Mouse (Mus musculus) midbrain, embryonic 10.5 days (tissue): ENCODE data around the gene Rabggta. TPM values are rescaled to one million over a fixed set of nuclear protein-coding genes. Genes with fewer than 3 reads are reported as not detected.

Source experiments
- DNase-seq: peaks from one replicate; pipeline ENCODE4 v3.0.0-alpha.2; 2017; ENCODE audit warnings: low spot score
- H3K27ac ChIP-seq: fragments of 300-500 bp; sonication (generic); replicated peaks from 2 replicates; pipeline ENCODE4 v1.5.1; 2016; ENCODE audit warnings: mild to moderate bottlenecking
- H3K27me3 ChIP-seq: fragments of 300-500 bp; sonication (generic); 2 replicates; pipeline ENCODE4 v1.6.1; 2016; ENCODE audit warnings: low read depth, mild to moderate bottlenecking; ENCODE audit not compliant: poor library complexity, severe bottlenecking
- H3K36me3 ChIP-seq: fragments of 300-500 bp; sonication (generic); 2 replicates; pipeline ENCODE4 v1.6.1; 2016; ENCODE audit warnings: mild to moderate bottlenecking, moderate library complexity
- H3K4me1 ChIP-seq: fragments of 300-500 bp; sonication (generic); 2 replicates; pipeline ENCODE4 v1.6.1; 2016
- H3K4me3 ChIP-seq: fragments of 300-500 bp; sonication (generic); 2 replicates; pipeline ENCODE4 v1.5.1; 2016; ENCODE audit warnings: mild to moderate bottlenecking, moderate library complexity
- H3K9me3 ChIP-seq: fragments of 300-500 bp; sonication (generic); replicated peaks from 2 replicates; pipeline ENCODE4 v1.6.1; 2016; ENCODE audit warnings: mild to moderate bottlenecking
- WGBS: fragments of 180-500 bp; shearing (Covaris S2); methylation state at CpG from one replicate; pipeline ENCODE4 v1.1.7; 2016; 5-methylcytosine and 5-hydroxymethylcytosine counted together
- polyA plus RNA-seq: library from polyadenylated mRNA; unstranded; fragments of >200 nt; fragmentation: Nextera tagmentation; extraction: Ambion mirVana; gene quantifications from 2 replicates; pipeline ENCODE4 v1.2.1, GENCODE M21; 2016

The Rabggta gene
- polyA plus RNA-seq, 1 experiment from 2014 or later: 30.1 TPM

DNA sequence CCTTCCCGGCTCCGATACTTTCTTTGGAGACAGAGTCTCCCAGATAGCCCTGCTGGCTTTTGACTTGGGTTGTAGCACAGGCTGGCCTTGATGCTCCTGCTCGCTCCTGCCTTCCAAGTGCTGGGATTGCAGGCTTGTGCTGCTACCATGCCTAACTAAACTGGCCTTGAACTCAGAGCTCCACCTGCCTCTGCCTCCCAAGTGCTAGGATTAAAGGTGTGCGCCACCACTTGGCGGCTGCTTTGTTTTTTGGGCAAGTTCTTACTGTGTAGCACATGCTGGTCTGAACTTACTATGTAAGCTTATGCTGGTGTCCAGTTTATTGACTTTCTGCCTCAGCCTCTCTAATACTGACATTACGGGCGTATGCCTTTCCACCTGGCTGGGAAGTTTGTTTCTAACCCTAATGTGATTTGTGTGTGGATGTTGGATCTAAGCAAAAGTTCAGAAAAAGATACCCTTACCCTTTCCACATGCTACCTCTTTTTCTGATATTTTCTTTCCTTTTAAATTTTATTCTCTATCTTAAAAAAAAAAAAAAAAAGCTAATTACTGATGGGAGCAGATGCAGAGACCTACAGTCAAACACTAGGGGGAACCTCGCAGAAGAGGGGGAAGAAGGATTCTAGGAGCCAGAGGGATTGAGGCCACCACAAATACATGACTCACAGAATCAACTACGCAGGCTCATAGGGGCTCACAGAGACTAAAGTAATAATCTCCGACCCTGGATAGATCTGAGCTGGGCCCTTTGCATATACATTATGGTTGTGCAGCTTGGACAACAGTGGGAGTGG is 25.2 kb upstream of the Rabggta start:
- no peaks in the 10 kb centered on the region for H3K9me3 ChIP-seq
- no peaks in the 10 kb centered on the region for H3K27me3 ChIP-seq
- H3K4me1 ChIP-seq: peaks cover 39% of the 10 kb centered on the region
- peaks cover 48% of the 10 kb centered on the region for H3K36me3 ChIP-seq
- H3K4me3 ChIP-seq: peak overlapping the region; percentile 90
- no peak overlapping the region for H3K27ac ChIP-seq
- 94% methylated on average over 10 of the region's 10 CpGs for WGBS
- no peak for DNase-seq

DNA sequence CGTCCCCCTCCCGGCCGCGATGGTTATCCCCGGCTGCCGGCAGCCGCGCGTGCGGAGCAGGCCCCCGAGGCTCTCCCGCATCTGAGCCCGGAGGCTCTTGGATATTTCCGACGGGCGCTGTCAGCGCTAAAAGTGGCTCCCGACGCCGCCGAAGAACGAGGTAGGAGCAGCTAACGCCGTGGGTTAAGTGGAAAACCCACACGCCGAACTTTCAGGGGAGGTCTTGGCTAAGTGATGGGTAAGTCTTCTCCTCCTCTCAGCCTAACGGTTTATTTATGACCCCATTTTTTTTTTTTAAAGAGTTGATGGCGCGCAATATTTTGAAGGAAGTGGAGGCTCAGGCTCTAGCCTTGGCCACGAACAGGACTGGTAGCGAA is 23.8 kb upstream of the Rabggta start:
- Histone ChIP-seq H3K4me3 (peak overlapping the region; percentile 90), H3K36me3 (peaks cover 39% of the 10 kb centered on the region), H3K4me1 (peaks cover 39% of the 10 kb centered on the region), H3K27me3 (no peaks in the 10 kb centered on the region), H3K9me3 (no peaks in the 10 kb centered on the region), H3K27ac (peak overlapping the region; percentile 86)
- no peak for DNase-seq
- under 1% methylated on average over 31 of the region's 31 CpGs for WGBS

DNA sequence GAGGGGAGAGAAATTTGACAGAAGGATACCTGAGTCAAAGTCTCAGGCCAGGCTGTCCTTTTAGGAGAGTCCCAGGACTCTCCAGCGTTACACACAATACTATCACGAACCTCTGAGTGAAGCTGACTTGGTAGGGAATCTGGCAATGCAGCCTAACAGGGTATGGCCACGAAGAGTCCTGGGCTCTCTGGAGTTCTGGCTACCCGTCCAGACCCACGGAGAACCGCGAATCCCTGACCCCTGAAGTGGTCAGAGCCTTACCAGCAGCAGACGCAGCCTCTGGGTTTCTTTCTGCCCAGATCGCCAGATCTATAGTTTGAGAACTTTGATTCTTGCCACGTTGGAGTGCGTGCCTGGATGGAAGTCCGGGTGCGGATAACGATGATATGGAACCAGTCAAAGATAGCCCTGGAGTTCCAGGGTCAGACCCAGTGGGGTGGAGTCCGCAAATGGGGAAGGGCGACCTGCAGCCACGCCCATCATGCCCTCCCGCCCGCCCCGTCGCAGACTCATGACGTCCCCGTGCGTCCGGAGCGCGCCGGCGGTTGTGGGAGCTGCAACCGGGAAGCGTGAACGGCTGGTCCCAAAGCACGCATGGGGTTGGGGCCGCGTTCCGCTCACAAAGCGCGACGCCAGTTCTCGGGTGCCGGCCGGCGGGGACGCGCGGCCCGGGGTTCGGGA is 23.3 kb upstream of the Rabggta start, which contains the start of the genes Dhrs1 and Nop9:
Dhrs1 (minus strand) TSS at position 511 of the 681 bp plus-strand sequence.
Nop9 (plus strand) TSS at position 514 of the 681 bp plus-strand sequence.
- Histone ChIP-seq H3K4me3 (peak within 1 kb of the TSS; percentile 90), H3K4me1 (peaks cover 39% of the 10 kb centered on the region), H3K27ac (peak within 1 kb of the TSS; percentile 86), H3K36me3 (peaks cover 39% of the 10 kb centered on the region), H3K9me3 (no peaks in the 10 kb centered on the region), H3K27me3 (no peaks in the 10 kb centered on the region)
- 2% methylated on average over 48 of the region's 48 CpGs for WGBS
- DNase-seq: peak; percentile 94

DNA sequence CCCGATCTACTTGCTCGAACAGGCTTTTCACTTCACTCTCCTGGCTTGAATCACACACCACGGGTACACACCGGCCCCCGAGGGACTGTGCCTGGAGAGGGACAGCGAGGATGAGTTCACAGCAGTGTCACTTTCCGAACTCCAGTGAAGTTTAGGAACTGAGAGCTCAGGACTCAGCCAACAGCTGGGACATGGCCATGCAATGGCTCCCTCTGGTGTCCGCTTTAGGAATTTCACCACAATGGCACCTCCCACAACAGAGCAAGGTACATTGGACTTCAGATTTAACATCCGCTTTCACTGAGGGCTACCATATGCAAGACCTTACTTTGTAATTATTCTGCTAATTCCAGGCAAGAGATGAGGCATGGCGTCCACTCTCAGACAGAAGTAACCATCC is 21.6 kb upstream of the Rabggta start:
- DNase-seq: peak; percentile 83
- Histone ChIP-seq H3K9me3 (no peaks in the 10 kb centered on the region), H3K36me3 (peaks cover 40% of the 10 kb centered on the region), H3K4me1 (peaks cover 39% of the 10 kb centered on the region), H3K27ac (no peak overlapping the region), H3K4me3 (peak overlapping the region; percentile 90; the same call in 1 of the 2 replicates), H3K27me3 (no peaks in the 10 kb centered on the region)
- WGBS: 24% methylated on average over 10 of the region's 10 CpGs

DNA sequence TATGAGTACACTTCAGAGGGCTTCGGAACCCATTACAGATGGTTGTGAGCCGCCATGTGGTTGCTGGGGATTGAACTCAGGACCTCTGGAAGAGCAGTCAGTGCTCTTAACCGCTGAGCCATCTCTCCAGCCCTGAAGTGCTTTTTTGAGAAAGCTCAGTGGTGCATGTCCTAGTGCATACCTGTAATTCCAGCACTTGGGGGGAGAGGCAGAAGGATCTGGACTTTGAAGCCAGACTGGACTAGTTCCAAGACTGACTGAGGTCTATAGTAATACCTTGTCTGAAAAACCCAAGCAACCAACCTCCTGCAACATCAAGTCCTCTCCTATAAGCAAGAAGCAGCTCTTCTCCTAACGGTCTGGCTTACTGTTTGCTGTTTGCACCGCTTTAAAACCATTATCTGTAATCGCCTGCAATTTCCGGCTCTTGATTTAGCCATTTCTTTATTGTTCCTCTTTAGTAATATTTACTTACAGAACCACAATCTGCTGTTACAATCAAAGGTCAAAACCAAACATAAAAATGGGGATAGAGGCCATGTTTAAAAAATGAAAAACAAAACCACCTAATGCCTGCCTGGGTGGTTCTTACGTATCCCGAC is 15.1 kb upstream of the Rabggta start:
- Histone ChIP-seq H3K9me3 (no peaks in the 10 kb centered on the region), H3K27me3 (no peaks in the 10 kb centered on the region), H3K4me1 (no peaks in the 10 kb centered on the region), H3K4me3 (no peak overlapping the region), H3K27ac (no peak overlapping the region), H3K36me3 (peaks cover 37% of the 10 kb centered on the region)
- WGBS: 89% methylated on average over 9 of the region's 9 CpGs
- no peak for DNase-seq

GRCm38 (mm10) chr14:55735758-55736157 is 13.7 kb upstream of the Rabggta start:
- peaks cover 31% of the 10 kb centered on the region for H3K36me3 ChIP-seq
- H3K27me3 ChIP-seq: no peaks in the 10 kb centered on the region
- no peaks in the 10 kb centered on the region for H3K9me3 ChIP-seq
- no peak overlapping the region for H3K27ac ChIP-seq
- WGBS: 89% methylated on average over 4 of the region's 4 CpGs
- H3K4me1 ChIP-seq: no peaks in the 10 kb centered on the region
- no peak overlapping the region for H3K4me3 ChIP-seq
- no peak for DNase-seq

DNA sequence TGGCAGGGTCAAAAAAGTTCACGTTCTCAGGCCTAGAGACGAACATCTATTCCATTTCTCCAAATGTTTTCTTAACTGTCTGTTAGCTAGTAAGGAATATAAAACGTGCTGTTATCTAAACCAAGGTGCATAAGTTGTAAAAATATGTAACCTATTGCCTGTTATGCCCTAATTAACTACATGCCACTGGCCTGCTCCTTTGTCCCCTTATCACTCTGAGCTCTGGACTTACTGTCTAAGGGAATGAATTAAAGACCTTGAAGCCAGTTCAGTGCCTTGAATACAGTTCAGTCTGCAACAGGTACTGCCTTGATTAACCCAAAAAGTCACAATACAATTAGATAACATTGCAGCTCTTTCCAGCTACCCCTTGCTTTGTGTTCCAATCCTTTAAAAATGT is 13.3 kb upstream of the Rabggta start:
- Histone ChIP-seq H3K27me3 (no peaks in the 10 kb centered on the region), H3K36me3 (peaks cover 27% of the 10 kb centered on the region), H3K27ac (no peak overlapping the region), H3K9me3 (no peaks in the 10 kb centered on the region), H3K4me1 (no peaks in the 10 kb centered on the region), H3K4me3 (no peak overlapping the region)
- DNase-seq: no peak
- WGBS: 77% methylated on average over 3 of the region's 3 CpGs

- no peaks in the 10 kb centered on the region for H3K27me3 ChIP-seq
- no peak overlapping the region for H3K27ac ChIP-seq
- H3K36me3 ChIP-seq: peaks cover 22% of the 10 kb centered on the region
- no peak overlapping the region for H3K4me3 ChIP-seq
- no peaks in the 10 kb centered on the region for H3K9me3 ChIP-seq
- no peak for DNase-seq
- WGBS: 76% methylated on average over 7 of the region's 7 CpGs
- no peaks in the 10 kb centered on the region for H3K4me1 ChIP-seq
Observed at GRCm38 (mm10) chr14:55734869-55735268, 12.8 kb upstream of the Rabggta start.

- WGBS: 82% methylated on average over 10 of the region's 10 CpGs
- Histone ChIP-seq H3K36me3 (peaks cover 13% of the 10 kb centered on the region), H3K4me3 (no peak overlapping the region), H3K9me3 (no peaks in the 10 kb centered on the region), H3K27me3 (no peaks in the 10 kb centered on the region), H3K27ac (no peak overlapping the region), H3K4me1 (no peaks in the 10 kb centered on the region)
- no peak for DNase-seq
Observed at GRCm38 (mm10) chr14:55733889-55734288, 11.8 kb upstream of the Rabggta start.

DNA sequence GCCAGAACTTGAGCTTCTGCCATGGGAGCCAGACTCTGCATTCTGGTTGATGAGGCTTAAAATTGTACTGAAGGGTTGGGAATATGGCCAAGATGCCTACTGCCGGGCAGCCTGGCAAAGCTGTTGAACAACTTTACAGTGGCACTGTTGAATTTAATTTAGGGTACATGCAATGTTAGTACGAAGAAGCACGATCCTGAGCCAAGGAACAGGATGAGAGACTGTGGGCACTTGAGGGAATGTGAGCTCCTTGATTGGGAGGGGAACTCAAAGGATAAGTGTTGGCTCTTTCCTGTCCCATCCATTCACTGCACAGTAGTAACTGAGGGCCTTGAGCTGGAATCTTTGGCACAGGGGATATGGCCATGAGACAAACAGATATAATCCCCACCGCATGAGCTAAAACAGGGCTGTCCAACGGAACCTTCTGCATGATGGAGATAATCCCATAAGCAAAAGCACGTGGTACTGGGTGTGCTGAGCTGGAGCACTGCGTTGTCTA is 8.5 kb upstream of the Rabggta start:
- H3K27me3 ChIP-seq: no peaks in the 10 kb centered on the region
- no peak overlapping the region for H3K27ac ChIP-seq
- H3K36me3 ChIP-seq: no peaks in the 10 kb centered on the region
- no peak for DNase-seq
- no peak overlapping the region for H3K4me3 ChIP-seq
- H3K4me1 ChIP-seq: no peaks in the 10 kb centered on the region
- WGBS: 83% methylated on average over 7 of the region's 7 CpGs
- H3K9me3 ChIP-seq: no peaks in the 10 kb centered on the region

- WGBS: 82% methylated on average over 7 of the region's 7 CpGs
- Histone ChIP-seq H3K36me3 (no peaks in the 10 kb centered on the region), H3K27me3 (no peaks in the 10 kb centered on the region), H3K4me1 (0 out of 2 replicates have a peak, but pooled peaks cover 2% of the 10 kb centered on the region), H3K9me3 (no peaks in the 10 kb centered on the region), H3K27ac (no peak overlapping the region), H3K4me3 (no peak overlapping the region)
- DNase-seq: no peak
Observed at GRCm38 (mm10) chr14:55730116-55730515, 8.1 kb upstream of the Rabggta start.

- no peak for DNase-seq
- Histone ChIP-seq H3K27ac (no peak overlapping the region), H3K36me3 (no peaks in the 10 kb centered on the region), H3K9me3 (no peaks in the 10 kb centered on the region), H3K4me1 (0 out of 2 replicates have a peak, but pooled peaks cover 2% of the 10 kb centered on the region), H3K4me3 (no peak overlapping the region), H3K27me3 (no peaks in the 10 kb centered on the region)
- WGBS: 78% methylated on average over 8 of the region's 8 CpGs
Observed at GRCm38 (mm10) chr14:55727889-55728685, 6.0 kb upstream of the Rabggta start.
